Mouse (Mus musculus): ENCODE results near the gene Myo1d. TPM values are rescaled to one million over a fixed set of nuclear protein-coding genes. Genes with fewer than 3 reads are reported as not detected.

The Myo1d gene
- total RNA-seq, 2 experiments from 2014 or later = 2.0 to 7.2 TPM

- no peak for ATAC-seq (replicated peaks; ENCODE audit: poor library complexity)
Observed at GRCm38 (mm10) chr11:80453198-80453597, 326.6 kb downstream of the Myo1d start.

- ATAC-seq (replicated peaks; ENCODE audit: poor library complexity) = no peak
Observed at GRCm38 (mm10) chr11:80452242-80452641, 327.6 kb downstream of the Myo1d start.

GRCm38 (mm10) chr11:80449859-80450258 is 330.0 kb downstream of the Myo1d start:
- no peak for ATAC-seq (replicated peaks; ENCODE audit: poor library complexity)

GRCm38 (mm10) chr11:80446916-80447315 is 332.9 kb downstream of the Myo1d start:
- no peak for ATAC-seq (replicated peaks; ENCODE audit: poor library complexity)

Other genes with a start within 250 kb of the Myo1d start
- 2.6 and 2.8 TPM in 2 replicates for gene Tmem98, start 30.1 kb upstream of the Myo1d start, total RNA-seq (2015)
- 1.0 and 4.2 TPM in 2 replicates for gene Tmem98, start 30.1 kb upstream of the Myo1d start, total RNA-seq (2017)
- not detected in 2 replicates for gene Spaca3, start 78.3 kb upstream of the Myo1d start, total RNA-seq (2015)
- not detected in 2 replicates for gene Spaca3, start 78.3 kb upstream of the Myo1d start, total RNA-seq (2017)